Mouse (Mus musculus): ENCODE results near the gene Timp4.

DNA sequence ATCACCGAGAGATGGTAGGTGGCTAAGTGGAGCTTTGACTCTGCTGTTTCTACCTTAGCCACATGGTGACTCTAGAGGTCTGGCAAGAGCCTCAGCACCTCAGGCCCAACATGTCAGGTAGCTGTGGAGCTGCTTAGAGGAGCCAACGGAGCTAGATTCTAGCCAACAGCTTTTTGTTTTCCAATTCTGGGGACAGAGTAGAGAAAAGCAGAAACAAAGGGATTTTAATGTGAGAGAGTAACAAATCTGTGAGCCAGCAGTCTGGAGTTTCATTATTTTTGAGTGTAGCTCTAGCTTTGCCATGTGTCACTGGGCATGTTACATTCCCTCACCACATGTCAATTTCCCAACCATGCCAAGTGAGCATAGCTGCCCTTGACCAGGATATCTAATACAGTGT, 7.8 kb downstream of the Timp4 start:
- TF ChIP-seq EP300 (IDR thresholded peaks at IDR 0.05; ENCODE audit: insufficient read depth, low read depth, low read length) (no peak), CTCF (IDR thresholded peaks at IDR 0.05) (no peak), POLR2A (IDR thresholded peaks at IDR 0.05; ENCODE audit: insufficient read depth, low read depth, low read length) (no peak)

Measured in heart, adult 2 months (tissue).